Mouse (Mus musculus): ENCODE measurements around the gene Gimap8.
"Not testable (repeated sequence)": the region's sequence is repeated elsewhere in the genome, so short reads cannot be mapped to it uniquely, and the experiment has no call there.

The Gimap8 gene

GRCm38 (mm10) chr6:48678391-48678790, 31.4 kb downstream of the Gimap8 start:
- no peak for DNase-seq (ENCODE audit: extremely low spot score)

DNA sequence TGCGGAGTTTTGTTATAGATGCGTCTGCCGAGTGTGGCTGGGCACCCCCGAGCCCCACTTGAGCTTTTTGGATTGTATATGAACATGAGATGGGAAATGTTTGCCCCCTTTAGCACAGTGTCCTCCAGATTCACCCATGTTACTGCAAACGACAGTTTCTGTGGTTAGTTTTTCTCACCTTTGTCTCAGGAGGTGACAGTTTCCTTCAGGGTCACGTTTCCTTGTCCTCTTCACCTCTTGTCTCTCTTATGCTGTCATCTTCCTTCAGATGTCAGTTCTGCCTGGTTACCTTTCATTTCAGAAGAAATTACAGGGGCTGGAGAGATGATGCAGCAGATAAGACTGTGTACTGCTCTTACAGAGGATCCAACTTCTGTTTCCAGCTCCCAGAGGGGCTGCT, 32.7 kb downstream of the Gimap8 start:
- no peak for DNase-seq (ENCODE audit: extremely low spot score)

GRCm38 (mm10) chr6:48680421-48680820, 33.4 kb downstream of the Gimap8 start:
- DNase-seq (ENCODE audit: extremely low spot score): no peak

DNA sequence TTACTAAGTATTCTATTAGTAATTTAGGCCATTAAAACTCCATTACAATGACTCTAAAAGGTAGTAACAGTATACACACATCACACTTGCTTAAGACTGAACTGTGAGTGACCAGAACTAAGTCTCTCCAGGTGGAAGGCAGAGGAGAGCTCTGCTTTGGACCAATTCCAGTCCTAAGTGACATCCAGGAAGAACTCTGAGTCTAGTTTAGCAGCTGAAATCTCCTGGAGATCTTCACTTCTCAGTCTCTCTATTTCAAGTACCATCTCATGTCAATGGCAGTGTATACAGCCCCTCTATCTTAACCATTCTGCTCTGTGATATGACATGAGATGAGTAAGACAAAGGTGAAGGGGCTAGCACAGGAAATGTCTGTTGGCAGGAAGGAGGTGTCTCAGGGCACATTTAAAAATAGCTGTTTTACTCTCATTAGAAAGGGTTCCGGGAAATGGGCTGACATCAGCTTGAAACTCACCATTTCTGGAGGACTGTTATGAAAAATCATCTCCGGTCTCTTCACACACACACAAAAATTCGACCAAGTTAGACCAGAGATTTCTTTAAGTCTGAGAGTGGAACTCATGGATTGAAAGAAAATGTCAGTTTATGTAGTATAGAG, 34.5 kb downstream of the Gimap8 start:
- DNase-seq (ENCODE audit: extremely low spot score): no peak

- no peak for DNase-seq (ENCODE audit: extremely low spot score)
Observed at GRCm38 (mm10) chr6:48682271-48682670, 35.2 kb downstream of the Gimap8 start.

- not testable (repeated sequence) for DNase-seq (ENCODE audit: extremely low spot score)
Observed at GRCm38 (mm10) chr6:48683263-48683821, 36.3 kb downstream of the Gimap8 start.

DNA sequence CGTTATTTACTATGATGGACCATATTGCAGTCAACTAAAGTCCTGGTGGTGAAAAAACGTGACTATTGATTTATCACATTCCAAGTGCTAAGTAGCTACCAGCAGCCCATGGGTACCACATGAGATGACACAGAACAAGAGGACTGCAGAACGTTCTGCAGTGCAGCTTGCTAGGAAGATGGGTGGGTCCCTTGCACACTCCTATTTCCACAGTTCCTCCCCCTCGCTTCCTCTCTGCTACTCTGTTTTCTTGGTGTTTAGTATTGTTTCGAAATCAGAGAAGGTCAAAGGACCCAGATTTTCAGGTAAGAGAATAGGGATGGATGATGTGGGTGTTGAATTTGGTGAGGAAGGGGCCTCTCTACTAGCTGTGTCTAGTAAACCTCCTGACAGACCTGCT, 37.3 kb downstream of the Gimap8 start, which contains the start of gene Gimap4:
Gimap4 (plus strand) TSS at position 231 of the 400 bp plus-strand sequence.
- DNase-seq (ENCODE audit: extremely low spot score): no peak

DNA sequence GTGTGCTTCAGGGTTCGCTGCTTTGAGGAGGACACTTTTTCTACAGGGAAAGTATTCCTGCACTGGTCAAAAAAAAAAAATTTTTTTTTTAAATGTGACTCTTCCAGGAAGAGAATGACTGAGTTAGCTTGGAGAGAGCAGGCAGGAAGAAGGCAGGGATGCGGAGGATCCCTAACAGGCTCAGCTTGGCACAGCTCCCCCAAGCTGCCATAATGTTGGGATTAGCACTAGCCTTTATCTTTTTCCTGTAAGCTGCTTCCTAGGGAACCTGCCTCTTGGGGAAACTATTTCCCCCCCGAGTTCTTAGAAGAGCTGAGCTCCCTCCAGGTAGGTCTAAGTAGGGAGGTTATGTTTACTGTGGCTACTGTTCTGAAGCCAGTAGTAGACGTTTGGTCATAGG, 37.8 kb downstream of the Gimap8 start:
- no peak for DNase-seq (ENCODE audit: extremely low spot score)

DNA sequence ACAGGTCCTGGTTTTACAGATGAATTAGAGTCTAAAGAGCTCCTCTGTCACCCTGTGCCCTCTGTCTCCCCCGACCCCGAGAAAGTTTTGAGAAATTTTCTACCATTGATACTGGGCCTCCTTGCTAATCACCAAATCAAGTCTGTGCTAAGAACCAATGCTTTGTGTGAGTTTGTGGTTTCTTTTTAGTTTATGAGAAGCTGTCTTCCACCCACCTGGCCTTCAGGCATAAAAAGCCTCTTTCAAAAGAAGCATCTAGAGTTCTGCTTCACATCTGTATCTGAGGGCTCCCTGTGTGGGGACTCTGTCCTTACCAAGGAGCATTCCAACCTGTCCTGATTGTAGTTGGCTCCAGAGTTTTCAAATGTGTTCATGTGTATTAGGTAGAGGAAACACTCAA, 38.2 kb downstream of the Gimap8 start:
- no peak for DNase-seq (ENCODE audit: extremely low spot score)

GRCm38 (mm10) chr6:48685694-48686665, 38.9 kb downstream of the Gimap8 start:
- no peak for DNase-seq (ENCODE audit: extremely low spot score)

- no peak for DNase-seq (ENCODE audit: extremely low spot score)
Observed at GRCm38 (mm10) chr6:48687077-48687476, 40.0 kb downstream of the Gimap8 start.

- no peak for DNase-seq (ENCODE audit: extremely low spot score)
Observed at GRCm38 (mm10) chr6:48689320-48689719, 42.3 kb downstream of the Gimap8 start.

DNA sequence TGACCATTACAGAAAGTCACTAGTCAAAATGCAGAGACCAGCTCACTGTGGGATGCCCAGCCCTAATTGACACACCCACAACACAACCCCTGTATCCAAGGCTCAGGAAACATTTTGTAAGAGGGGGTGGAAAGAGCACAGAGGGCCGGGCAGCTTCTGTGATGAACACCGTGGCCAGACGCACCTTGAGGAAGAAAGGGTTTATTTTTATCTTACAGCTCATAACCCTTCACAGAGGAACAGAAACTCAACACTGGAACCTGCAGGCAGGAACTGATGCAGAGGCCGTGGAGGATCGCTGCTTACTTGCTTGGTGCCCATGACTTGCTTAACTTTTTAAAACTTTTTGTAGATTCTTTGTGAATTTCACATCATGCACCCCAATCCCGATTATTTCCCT, 45.9 kb downstream of the Gimap8 start:
- no peak for DNase-seq (ENCODE audit: extremely low spot score)

DNA sequence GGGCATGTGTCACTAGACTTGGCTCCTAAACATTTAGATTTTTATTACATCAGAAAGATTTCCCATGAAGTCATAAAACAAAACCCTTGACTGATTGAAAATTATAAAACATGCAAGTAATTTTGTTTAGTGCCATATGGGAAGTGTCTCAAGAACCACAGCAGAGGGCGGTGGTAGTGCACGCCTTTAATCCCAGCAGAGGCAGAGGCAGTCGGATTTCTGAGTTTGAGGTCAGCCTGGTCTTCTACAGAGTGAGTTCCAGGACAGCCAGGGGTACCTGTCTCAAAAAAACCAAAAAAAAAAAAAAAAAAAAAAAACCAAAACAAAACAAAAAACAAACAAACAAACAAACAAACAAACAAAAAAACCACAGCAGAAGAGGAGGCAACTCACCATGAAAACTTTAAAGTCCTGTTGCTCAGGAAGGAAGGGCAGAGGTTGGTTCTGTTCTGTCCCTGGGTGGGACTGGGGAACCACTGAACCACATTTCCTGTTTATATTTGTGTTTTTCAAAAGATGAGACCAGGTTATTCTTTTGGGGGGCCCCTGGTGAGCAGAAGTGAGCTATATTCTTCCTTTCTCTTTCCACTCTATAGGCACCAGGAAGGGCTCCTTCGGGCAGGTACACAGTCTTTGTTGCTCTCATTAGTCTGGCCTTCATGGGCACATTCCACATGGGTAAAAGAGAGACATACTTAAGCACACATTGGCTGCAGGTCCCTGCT, 50.0 kb downstream of the Gimap8 start:
- no peak for DNase-seq (ENCODE audit: extremely low spot score)

- DNase-seq (ENCODE audit: extremely low spot score): no peak
Observed at GRCm38 (mm10) chr6:48697555-48697930, 50.5 kb downstream of the Gimap8 start.

DNA sequence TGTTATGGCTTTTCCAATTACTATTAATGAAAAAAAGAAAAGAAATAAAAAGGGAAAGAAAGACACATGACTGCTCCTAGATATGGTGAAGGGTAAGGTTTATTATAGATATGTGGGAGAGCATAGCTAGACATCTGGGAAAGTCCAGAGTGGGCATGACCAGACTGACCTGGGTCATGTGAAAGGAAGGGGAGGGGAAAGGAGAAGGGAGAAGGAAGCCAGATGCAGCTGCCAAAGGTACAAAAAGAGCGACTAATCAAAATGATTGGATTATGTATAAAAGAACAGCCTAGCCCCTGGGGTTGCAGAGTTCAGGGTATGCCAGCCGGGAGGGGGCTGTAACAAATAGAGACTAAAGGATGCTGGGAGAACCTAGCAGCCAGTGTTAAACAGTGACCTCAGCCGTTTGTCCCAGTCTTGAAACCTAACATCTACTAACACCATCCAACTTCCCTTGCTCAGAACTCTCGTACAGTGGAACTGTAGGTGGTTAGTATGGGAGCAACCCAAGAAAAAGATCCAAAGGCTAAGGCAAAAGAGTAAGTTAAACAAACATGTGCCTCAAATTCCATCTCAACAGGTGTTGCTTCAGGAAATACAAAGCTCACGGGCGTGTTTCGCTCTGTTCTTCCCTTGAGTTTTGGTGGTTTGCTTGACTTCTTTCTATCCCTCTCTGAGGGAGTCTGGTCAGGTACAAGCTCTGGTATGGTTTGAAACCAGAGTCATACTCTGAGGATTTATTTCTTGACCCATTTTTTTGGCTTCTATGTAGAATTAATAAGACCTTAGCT, 51.2 kb downstream of the Gimap8 start:
- DNase-seq (ENCODE audit: extremely low spot score): no peak

- DNase-seq (ENCODE audit: extremely low spot score): no peak
Observed at GRCm38 (mm10) chr6:48698888-48699287, 51.9 kb downstream of the Gimap8 start.

DNA sequence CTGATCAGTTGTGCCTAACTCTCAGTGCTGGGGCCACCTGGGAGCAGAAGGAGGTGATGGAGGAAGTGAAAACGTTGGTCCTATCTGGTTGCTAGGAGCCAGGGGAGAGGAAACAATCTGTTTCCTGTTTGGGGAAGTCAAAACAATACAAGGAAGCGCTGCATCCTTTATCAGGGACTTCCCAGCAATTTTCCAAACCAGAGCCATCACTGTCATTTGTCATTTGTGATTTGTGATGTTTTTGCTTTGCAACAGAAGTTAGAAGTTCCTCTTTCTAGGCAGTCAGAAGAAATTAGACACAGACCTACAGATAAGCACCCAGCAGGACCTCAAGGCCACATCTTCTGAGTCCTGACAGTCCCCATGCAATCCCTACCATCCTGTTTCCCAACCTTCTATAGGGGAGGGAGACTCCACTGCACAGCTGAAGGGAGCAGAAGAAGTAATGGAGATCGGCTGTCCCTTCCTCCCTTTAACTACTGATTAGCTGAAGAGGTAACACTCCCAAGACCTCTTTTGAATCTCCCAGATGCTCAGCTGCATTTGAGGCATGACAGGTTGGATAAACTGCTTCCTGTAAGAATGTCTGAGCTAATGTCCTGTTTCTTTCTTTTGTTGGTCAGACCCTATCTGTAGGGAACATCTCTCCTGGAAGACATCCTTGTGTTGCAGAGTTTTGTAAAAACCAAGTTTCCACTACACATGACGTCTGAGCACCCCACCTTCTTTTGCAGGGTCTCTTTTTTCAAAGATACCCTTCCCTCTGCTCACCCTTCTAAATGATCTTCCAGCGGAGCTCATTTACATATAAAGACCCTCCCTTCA, 53.4 kb downstream of the Gimap8 start:
- DNase-seq (ENCODE audit: extremely low spot score): no peak

DNA sequence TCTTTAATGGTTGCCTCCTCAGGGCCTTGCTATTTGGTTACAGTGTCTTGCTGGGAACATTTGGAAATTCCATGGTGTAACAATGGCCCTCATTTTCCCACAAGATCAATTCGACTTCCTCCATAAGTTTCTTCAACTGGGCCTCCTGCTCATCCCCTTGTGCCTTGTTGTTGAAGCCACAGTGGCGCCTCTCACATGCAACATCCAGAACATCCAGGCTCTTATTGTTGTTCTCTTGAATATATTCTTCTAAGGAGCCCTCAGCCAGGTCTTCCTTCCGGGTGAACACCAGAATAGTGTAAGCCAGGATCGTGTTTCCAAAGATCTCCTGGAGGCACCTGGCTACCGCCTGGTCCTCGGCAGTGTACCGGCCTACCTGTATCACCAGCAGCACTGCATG, 55.1 kb downstream of the Gimap8 start:
- DNase-seq (ENCODE audit: extremely low spot score): no peak

DNA sequence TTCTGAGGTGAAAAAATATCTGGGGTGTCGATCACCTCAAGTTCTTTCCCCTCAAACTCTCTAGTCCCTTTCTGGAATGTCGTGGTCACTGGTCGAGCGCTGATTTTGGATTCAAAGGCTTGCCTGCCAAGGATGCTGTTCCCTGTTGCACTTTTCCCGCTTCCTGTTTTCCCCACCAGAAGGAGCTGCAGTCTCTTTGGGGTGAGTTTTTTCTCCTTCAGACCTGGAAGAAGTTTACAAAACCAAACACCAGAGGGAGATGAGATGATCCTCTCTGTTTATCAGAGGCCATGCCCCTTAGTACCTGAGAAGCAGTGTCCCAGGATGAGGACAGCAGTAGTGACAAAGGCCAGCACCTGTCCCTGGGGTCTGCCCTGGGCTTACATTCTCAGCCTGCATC, 55.6 kb downstream of the Gimap8 start:
- DNase-seq (ENCODE audit: extremely low spot score): no peak
